Mouse (Mus musculus) neural tube, embryonic 10.5 days (tissue): ENCODE measurements around the gene Fbxw26.
"Not testable (repeated sequence)": the region's sequence is repeated elsewhere in the genome, so short reads cannot be mapped to it uniquely, and the experiment has no call there.

Experiments used
- DNase-seq: peaks from one replicate; pipeline ENCODE4 v3.0.0-alpha.2; 2017; ENCODE audit warnings: low spot score; ENCODE audit errors: extremely low spot score

The Fbxw26 gene

GRCm38 (mm10) chr9:109745989-109746388, at the start of gene Fbxw26:
Fbxw26 (minus strand) TSS chr9:109746089.
- not testable (repeated sequence) for DNase-seq

- DNase-seq: no peak
Measured at GRCm38 (mm10) chr9:109795221-109795620, 49.3 kb upstream of the Fbxw26 start.

GRCm38 (mm10) chr9:109790570-109790969, 44.7 kb upstream of the Fbxw26 start, which contains the start of gene Fbxw27:
Fbxw27 (minus strand) TSS chr9:109790670.
- not testable (repeated sequence) for DNase-seq

GRCm38 (mm10) chr9:109766841-109767240, 21.0 kb upstream of the Fbxw26 start:
- not testable (repeated sequence) for DNase-seq

- not testable (repeated sequence) for DNase-seq
Measured at GRCm38 (mm10) chr9:109702600-109702999, 43.3 kb downstream of the Fbxw26 start, which contains the start of gene Fbxw18. Fbxw18 (minus strand) TSS chr9:109702700.

GRCm38 (mm10) chr9:109685299-109685698, 60.6 kb downstream of the Fbxw26 start:
- peak; percentile 14 for DNase-seq
